Mouse (Mus musculus): Measurements from ENCODE around the gene Cubn. TPM values are rescaled to one million over a fixed set of nuclear protein-coding genes. Genes with fewer than 3 reads are reported as not detected.

Cubn gene
- polyA plus RNA-seq, 1 experiment from 2014 or later, result 0.29 TPM

DNA sequence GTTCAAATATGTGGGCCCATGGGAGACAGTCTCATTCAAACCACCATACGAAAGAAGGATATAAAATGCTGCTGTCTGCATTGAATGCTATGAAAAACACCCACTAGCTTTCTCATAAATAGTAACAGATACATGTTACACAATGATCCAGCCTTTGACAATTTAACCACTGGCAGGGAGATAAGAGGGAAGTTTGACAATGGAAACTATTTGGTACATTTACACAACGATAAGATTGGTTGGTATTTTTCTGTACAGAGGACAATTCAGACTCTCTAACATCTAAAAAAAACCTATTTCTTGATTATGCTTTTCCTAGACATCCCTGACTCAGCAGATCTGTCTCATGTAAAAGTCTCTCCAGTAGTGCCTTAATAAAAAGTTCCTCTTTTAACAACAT lies 4.5 kb upstream of the Cubn start:
- WGBS, result 86% methylated on average over 2 of the region's 2 CpGs
- no peaks in the 10 kb centered on the region for H3K9me3 ChIP-seq (replicated peaks; ENCODE audit: control insufficient read depth, low read length)
- no peak overlapping the region for H3K9ac ChIP-seq (ENCODE audit: low read length)
- H3K36me3 ChIP-seq (ENCODE audit: control insufficient read depth, insufficient read depth, low read length), result no peaks in the 10 kb centered on the region
- H3K4me3 ChIP-seq (ENCODE audit: low read depth, low read length), result no peak overlapping the region
- DNase-seq (ENCODE audit: low spot score) (no peak), ATAC-seq (no peak)
- H3K27me3 ChIP-seq (replicated peaks; ENCODE audit: control insufficient read depth, insufficient read depth, low read length), result no peaks in the 10 kb centered on the region
- no peak overlapping the region for H3K27ac ChIP-seq (ENCODE audit: low read depth, low read length)
- 0 out of 2 replicates have a peak, but pooled peaks cover 2% of the 10 kb centered on the region for H3K4me1 ChIP-seq (ENCODE audit: control insufficient read depth, insufficient read depth, low read length)
- H3K4me2 ChIP-seq (ENCODE audit: low read length), result no peak overlapping the region

DNA sequence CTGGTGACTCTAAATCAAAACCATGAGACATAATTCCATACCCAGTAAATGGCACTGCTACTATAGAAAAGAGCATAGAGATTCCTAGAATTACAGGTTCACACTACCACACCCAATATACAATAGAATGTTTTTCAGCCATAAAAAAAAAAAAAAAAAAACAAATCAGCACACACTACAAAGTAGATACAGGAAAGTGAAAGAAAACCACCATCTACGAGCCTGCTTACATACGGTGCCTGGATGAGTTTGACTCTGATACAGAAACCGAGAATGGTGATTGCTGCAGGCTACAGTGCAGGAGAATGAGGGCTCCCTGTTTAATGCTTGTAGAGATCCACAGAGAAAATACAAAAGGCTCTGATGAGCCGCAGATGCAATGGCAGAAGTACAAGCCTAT lies 1.3 kb upstream of the Cubn start:
- H3K9ac ChIP-seq (ENCODE audit: low read length), result no peak overlapping the region
- DNase-seq (ENCODE audit: low spot score) (no peak), ATAC-seq (no peak)
- no peaks in the 10 kb centered on the region for H3K9me3 ChIP-seq (replicated peaks; ENCODE audit: control insufficient read depth, low read length)
- H3K27me3 ChIP-seq (replicated peaks; ENCODE audit: control insufficient read depth, insufficient read depth, low read length), result no peaks in the 10 kb centered on the region
- 0 out of 2 replicates have a peak, but pooled peaks cover 2% of the 10 kb centered on the region for H3K4me1 ChIP-seq (ENCODE audit: control insufficient read depth, insufficient read depth, low read length)
- no peak overlapping the region for H3K27ac ChIP-seq (ENCODE audit: low read depth, low read length)
- WGBS, result 76% methylated on average over 4 of the region's 4 CpGs
- H3K4me3 ChIP-seq (ENCODE audit: low read depth, low read length), result no peak overlapping the region
- no peaks in the 10 kb centered on the region for H3K36me3 ChIP-seq (ENCODE audit: control insufficient read depth, insufficient read depth, low read length)
- H3K4me2 ChIP-seq (ENCODE audit: low read length), result no peak overlapping the region

DNA sequence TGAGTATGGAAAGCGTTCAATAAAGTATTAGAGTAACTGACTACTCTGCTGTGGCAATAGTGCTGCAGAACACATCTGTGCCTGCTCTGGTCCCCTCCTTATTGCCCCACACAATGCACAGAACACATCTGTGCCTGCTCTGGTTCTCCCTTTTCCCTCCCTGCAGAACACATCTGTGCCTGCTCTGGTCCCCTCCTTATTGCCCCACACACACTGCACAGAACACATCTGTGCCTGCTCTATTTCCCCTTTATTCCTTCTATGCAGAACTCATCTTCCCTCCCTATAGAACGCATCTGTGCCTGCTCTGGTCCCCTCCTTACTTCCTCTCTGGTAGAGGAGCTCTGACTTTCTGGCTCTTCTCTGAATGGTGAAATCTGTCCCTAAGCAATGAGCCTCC lies 1.1 kb downstream of the Cubn start:
- WGBS, result 98% methylated on average over 2 of the region's 2 CpGs
- H3K4me2 ChIP-seq (ENCODE audit: low read length), result no peak overlapping the region
- DNase-seq (ENCODE audit: low spot score), result no peak
- no peaks in the 10 kb centered on the region for H3K36me3 ChIP-seq (ENCODE audit: control insufficient read depth, insufficient read depth, low read length)
- H3K27me3 ChIP-seq (replicated peaks; ENCODE audit: control insufficient read depth, insufficient read depth, low read length), result no peaks in the 10 kb centered on the region
- H3K4me1 ChIP-seq (ENCODE audit: control insufficient read depth, insufficient read depth, low read length), result 0 out of 2 replicates have a peak, but pooled peaks cover 2% of the 10 kb centered on the region
- no peaks in the 10 kb centered on the region for H3K9me3 ChIP-seq (replicated peaks; ENCODE audit: control insufficient read depth, low read length)
- no peak overlapping the region for H3K27ac ChIP-seq (ENCODE audit: low read depth, low read length)
- H3K4me3 ChIP-seq (ENCODE audit: low read depth, low read length), result no peak overlapping the region
- ATAC-seq, result no peak
- H3K9ac ChIP-seq (ENCODE audit: low read length), result no peak overlapping the region

DNA sequence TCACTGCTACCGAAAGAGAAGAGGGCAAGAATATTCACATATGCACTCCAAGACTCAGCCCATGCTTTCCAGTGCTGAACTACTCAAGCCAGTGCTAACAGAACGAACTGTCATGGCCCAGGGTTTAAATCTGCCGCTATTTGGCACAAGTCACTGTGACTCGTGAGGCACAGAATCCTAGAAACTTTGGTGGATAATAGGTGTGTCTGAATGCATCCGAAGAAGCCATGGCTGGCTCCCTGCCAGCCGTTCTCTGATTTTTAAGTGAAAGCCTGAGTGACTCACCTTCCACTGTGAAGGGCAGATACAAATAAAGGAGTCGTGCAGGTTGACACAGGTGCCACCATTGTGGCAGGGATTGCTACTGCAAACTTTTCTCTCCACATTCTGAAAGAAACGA lies 5.1 kb downstream of the Cubn start:
- no peaks in the 10 kb centered on the region for H3K9me3 ChIP-seq (replicated peaks; ENCODE audit: control insufficient read depth, low read length)
- no peak for DNase-seq (ENCODE audit: low spot score)
- no peak for ATAC-seq
- 69% methylated on average over 8 of the region's 8 CpGs for WGBS
- H3K4me2 ChIP-seq (ENCODE audit: low read length), result no peak overlapping the region
- no peaks in the 10 kb centered on the region for H3K4me1 ChIP-seq (ENCODE audit: control insufficient read depth, insufficient read depth, low read length)
- H3K36me3 ChIP-seq (ENCODE audit: control insufficient read depth, insufficient read depth, low read length), result no peaks in the 10 kb centered on the region
- no peak overlapping the region for H3K27ac ChIP-seq (ENCODE audit: low read depth, low read length)
- H3K9ac ChIP-seq (ENCODE audit: low read length), result no peak overlapping the region
- no peaks in the 10 kb centered on the region for H3K27me3 ChIP-seq (replicated peaks; ENCODE audit: control insufficient read depth, insufficient read depth, low read length)
- no peak overlapping the region for H3K4me3 ChIP-seq (ENCODE audit: low read depth, low read length)

DNA sequence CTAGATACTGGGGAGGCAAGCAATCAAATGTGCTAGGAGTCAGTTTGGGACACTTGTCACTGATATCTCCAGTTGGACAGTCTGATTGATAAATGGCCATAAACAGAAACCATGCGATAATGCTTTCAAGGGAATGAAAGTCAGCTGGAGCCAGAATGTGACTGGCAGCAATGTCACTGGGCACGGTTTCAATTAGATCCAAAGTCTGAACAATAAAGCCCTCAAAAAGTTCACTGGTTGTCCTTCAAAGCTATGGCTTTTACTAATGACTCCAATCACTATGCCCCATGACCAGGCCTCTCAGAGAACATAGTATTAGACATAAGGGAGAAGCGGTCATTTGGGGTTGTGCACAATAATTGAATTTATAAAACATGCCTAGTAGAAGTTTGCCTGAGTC lies 7.0 kb downstream of the Cubn start:
- Histone ChIP-seq H3K36me3 (ENCODE audit: control insufficient read depth, insufficient read depth, low read length) (no peaks in the 10 kb centered on the region), H3K27me3 (replicated peaks; ENCODE audit: control insufficient read depth, insufficient read depth, low read length) (no peaks in the 10 kb centered on the region), H3K4me1 (ENCODE audit: control insufficient read depth, insufficient read depth, low read length) (no peaks in the 10 kb centered on the region), H3K9ac (ENCODE audit: low read length) (no peak overlapping the region), H3K27ac (ENCODE audit: low read depth, low read length) (no peak overlapping the region), H3K4me2 (ENCODE audit: low read length) (no peak overlapping the region), H3K4me3 (ENCODE audit: low read depth, low read length) (no peak overlapping the region), H3K9me3 (replicated peaks; ENCODE audit: control insufficient read depth, low read length) (no peaks in the 10 kb centered on the region)
- WGBS, result 90% methylated on average over 3 of the region's 3 CpGs
- ATAC-seq, result no peak
- DNase-seq (ENCODE audit: low spot score), result no peak

DNA sequence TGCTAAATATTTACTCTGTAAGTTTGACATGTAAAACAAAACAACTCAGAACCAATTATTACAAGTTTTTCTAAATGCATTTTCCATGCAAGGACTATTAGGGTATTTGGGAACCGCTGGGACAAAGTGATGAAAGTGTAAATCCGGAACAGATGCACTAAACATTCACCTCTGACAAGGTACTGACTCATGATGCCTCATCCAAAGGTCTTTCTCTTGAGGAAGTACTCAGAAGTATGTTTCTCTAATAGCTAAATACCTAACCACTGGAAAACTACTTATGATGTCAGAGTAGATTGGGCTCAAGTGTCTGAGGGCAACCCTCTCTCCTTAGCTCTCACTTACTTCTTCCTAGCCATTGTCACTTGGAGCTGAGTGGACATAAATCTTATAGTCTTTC lies 10.9 kb downstream of the Cubn start:
- 88% methylated on average over 2 of the region's 2 CpGs for WGBS
- H3K27ac ChIP-seq (ENCODE audit: low read depth, low read length), result no peak overlapping the region
- H3K4me2 ChIP-seq (ENCODE audit: low read length), result no peak overlapping the region
- no peaks in the 10 kb centered on the region for H3K9me3 ChIP-seq (replicated peaks; ENCODE audit: control insufficient read depth, low read length)
- H3K36me3 ChIP-seq (ENCODE audit: control insufficient read depth, insufficient read depth, low read length), result no peaks in the 10 kb centered on the region
- no peaks in the 10 kb centered on the region for H3K4me1 ChIP-seq (ENCODE audit: control insufficient read depth, insufficient read depth, low read length)
- ATAC-seq (no peak), DNase-seq (ENCODE audit: low spot score) (no peak)
- H3K27me3 ChIP-seq (replicated peaks; ENCODE audit: control insufficient read depth, insufficient read depth, low read length), result no peaks in the 10 kb centered on the region
- H3K4me3 ChIP-seq (ENCODE audit: low read depth, low read length), result no peak overlapping the region
- H3K9ac ChIP-seq (ENCODE audit: low read length), result no peak overlapping the region

DNA sequence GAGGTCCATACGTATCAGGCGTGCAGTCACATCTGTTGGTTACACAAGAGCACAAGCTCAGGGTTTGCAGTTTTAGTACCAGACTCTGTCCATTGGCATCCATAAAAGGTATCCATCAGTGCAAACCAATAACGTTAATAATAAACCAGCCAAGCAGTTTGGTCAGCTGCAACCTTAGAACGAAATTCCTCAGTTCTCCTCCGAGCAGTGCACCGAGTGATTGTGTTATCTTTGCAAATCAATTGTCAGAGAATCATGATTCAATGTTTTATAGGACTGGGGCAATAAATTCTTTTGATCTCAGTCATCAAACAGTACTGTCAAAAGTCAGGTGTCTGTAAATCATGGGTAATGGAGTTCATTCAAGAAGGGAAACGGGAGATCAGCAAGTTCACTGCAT lies 12.4 kb downstream of the Cubn start:
- Histone ChIP-seq H3K4me3 (ENCODE audit: low read depth, low read length) (no peak overlapping the region), H3K36me3 (ENCODE audit: control insufficient read depth, insufficient read depth, low read length) (no peaks in the 10 kb centered on the region), H3K27ac (ENCODE audit: low read depth, low read length) (no peak overlapping the region), H3K9me3 (replicated peaks; ENCODE audit: control insufficient read depth, low read length) (no peaks in the 10 kb centered on the region), H3K9ac (ENCODE audit: low read length) (no peak overlapping the region), H3K4me2 (ENCODE audit: low read length) (no peak overlapping the region), H3K4me1 (ENCODE audit: control insufficient read depth, insufficient read depth, low read length) (no peaks in the 10 kb centered on the region), H3K27me3 (replicated peaks; ENCODE audit: control insufficient read depth, insufficient read depth, low read length) (no peaks in the 10 kb centered on the region)
- 93% methylated on average over 7 of the region's 7 CpGs for WGBS
- DNase-seq (ENCODE audit: low spot score), result no peak
- ATAC-seq, result no peak

DNA sequence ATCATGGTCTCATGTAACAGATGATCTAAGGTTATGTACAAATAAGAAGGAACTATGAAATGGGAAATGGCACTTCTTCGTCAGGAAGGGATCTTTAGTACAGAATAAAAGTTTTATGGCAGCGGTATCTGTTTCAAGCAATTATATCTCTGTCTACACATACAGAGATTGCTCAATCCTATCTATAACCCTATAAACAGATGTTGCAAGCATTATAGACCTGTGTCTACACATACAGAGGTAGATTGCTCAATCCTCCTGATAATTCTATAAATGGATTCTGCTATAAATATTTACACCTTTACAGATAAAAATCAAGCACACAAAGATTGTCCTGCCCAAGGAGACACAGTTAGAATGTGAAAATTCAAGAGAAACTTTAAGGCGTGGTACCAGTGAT lies 21.5 kb downstream of the Cubn start:
- no peak for ATAC-seq
- no peaks in the 10 kb centered on the region for H3K36me3 ChIP-seq (ENCODE audit: control insufficient read depth, insufficient read depth, low read length)
- 97% methylated on average over 3 of the region's 3 CpGs for WGBS

DNA sequence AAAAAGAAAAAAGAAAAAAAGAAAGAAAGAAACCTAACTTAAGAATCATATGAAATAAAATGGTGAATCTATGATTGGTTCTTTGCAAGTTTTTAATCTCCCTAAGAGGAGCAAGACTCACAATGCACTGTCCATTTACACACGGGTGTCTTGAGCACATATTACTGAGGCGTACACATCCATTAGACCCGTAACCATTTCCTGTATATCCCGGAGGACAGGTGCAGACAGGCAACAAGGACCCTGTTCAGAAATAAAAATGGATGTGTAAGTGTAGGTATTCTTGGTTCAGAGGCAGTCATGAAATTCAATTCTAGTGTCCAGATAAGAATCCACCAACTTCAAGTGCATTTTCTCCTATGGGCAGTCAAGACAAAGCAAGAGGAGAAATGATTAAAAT lies 22.0 kb downstream of the Cubn start:
- no peaks in the 10 kb centered on the region for H3K36me3 ChIP-seq (ENCODE audit: control insufficient read depth, insufficient read depth, low read length)
- 93% methylated on average over 4 of the region's 4 CpGs for WGBS

More for the DNA sequence above, 21.5 kb downstream of the Cubn start:
- no peak overlapping the region for H3K4me3 ChIP-seq (ENCODE audit: low read depth, low read length)
- H3K9me3 ChIP-seq (replicated peaks; ENCODE audit: control insufficient read depth, low read length), result no peaks in the 10 kb centered on the region
- DNase-seq (ENCODE audit: low spot score), result no peak
- H3K4me1 ChIP-seq (ENCODE audit: control insufficient read depth, insufficient read depth, low read length), result no peaks in the 10 kb centered on the region
- no peaks in the 10 kb centered on the region for H3K27me3 ChIP-seq (replicated peaks; ENCODE audit: control insufficient read depth, insufficient read depth, low read length)
- H3K9ac ChIP-seq (ENCODE audit: low read length), result no peak overlapping the region
- H3K27ac ChIP-seq (ENCODE audit: low read depth, low read length), result no peak overlapping the region
- no peak overlapping the region for H3K4me2 ChIP-seq (ENCODE audit: low read length)

More for the DNA sequence above, 22.0 kb downstream of the Cubn start:
- Histone ChIP-seq H3K4me1 (ENCODE audit: control insufficient read depth, insufficient read depth, low read length) (no peaks in the 10 kb centered on the region), H3K4me3 (ENCODE audit: low read depth, low read length) (no peak overlapping the region), H3K4me2 (ENCODE audit: low read length) (no peak overlapping the region), H3K27me3 (replicated peaks; ENCODE audit: control insufficient read depth, insufficient read depth, low read length) (no peaks in the 10 kb centered on the region), H3K9me3 (replicated peaks; ENCODE audit: control insufficient read depth, low read length) (no peaks in the 10 kb centered on the region), H3K9ac (ENCODE audit: low read length) (no peak overlapping the region), H3K27ac (ENCODE audit: low read depth, low read length) (no peak overlapping the region)
- ATAC-seq (no peak), DNase-seq (ENCODE audit: low spot score) (no peak)

Measured in forebrain, embryonic 14.5 days (tissue).